Comparison of ENCODE assay signal across 8 mouse cellular contexts in the genomic region with DNA sequence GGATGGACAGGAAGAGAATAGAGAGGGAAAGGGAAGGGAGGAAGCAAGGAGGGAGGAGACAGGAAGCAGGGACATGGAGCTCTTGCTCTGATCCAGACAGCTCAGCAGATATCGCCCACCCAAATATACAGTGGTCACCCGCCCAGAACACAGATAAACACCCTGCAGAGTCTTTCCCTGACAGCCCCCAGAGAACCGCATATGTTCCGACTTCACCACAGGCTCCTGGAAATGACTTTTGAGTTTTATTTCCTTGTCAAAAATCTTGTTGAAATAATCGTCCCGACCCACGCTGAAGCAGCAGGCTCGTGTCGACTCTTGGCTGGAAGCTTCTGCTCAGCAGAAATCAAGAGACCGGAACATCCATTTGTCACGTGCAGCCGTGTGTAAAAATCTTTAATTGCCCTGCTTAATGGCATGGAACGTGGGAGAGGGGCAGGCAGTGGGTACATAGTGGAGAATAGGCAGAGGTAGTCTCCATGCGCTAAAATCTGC.
DNase-seq lines count a peak whose midpoint lies in the region; ATAC-seq and TF ChIP-seq lines count a peak whose summit lies in the region.
"Had no signal": no experiment of that assay in that cellular context is flagged by ENCODE, and none has a peak within 500 bp of the region (broad histone marks: within the 10 kb centered on the region; RNA-seq: fewer than 3 reads in every experiment).

No protein-coding gene starts in this region.

- peak overlapping the region; percentile 5; the same call in 1 of the 2 replicates for H3K4me2 ChIP-seq in lung, embryonic 14.5 days
- peak overlapping the region; percentile 46 for H3K4me2 ChIP-seq in forebrain, postnatal 0 days (ENCODE audit: low read depth)
- peak overlapping the region; percentile 45 for H3K4me2 ChIP-seq in kidney, embryonic 15.5 days
- H3K4me2 ChIP-seq: liver, embryonic 15.5 days had no signal

- H3K27me3 ChIP-seq in lung, embryonic 14.5 days (ENCODE audit: insufficient read depth, low read length): no peaks in the 10 kb centered on the region
- no peaks in the 10 kb centered on the region for H3K27me3 ChIP-seq in forebrain, postnatal 0 days (ENCODE audit: insufficient read depth, low read length)
- H3K27me3 ChIP-seq in kidney, embryonic 15.5 days: no peaks in the 10 kb centered on the region
- H3K27me3 ChIP-seq: liver, embryonic 15.5 days had no signal

- DNase-seq in lung, embryonic 14.5 days: no peak
- no peak for DNase-seq in lung, postnatal 25 days (ENCODE audit: low spot score)
- peak; percentile 42 for DNase-seq in forebrain, postnatal 0 days
- no peak for DNase-seq in urinary bladder, postnatal 4 days (ENCODE audit: low spot score in 2 of 2)
- no peak for DNase-seq in adrenal gland, postnatal 36 days

- H3K9me3 ChIP-seq in lung, embryonic 14.5 days (ENCODE audit: low read depth, low read length): no peaks in the 10 kb centered on the region
- H3K9me3 ChIP-seq in forebrain, postnatal 0 days (ENCODE audit: low read length): no peaks in the 10 kb centered on the region
- no peaks in the 10 kb centered on the region for H3K9me3 ChIP-seq in kidney, embryonic 15.5 days (replicated peaks)
- H3K9me3 ChIP-seq: liver, embryonic 15.5 days had no signal

- H3K4me1 ChIP-seq in lung, embryonic 14.5 days (ENCODE audit: insufficient read depth): no peaks in the 10 kb centered on the region; the same call in 1 of the 2 replicates
- peaks cover 20% of the 10 kb centered on the region for H3K4me1 ChIP-seq in forebrain, postnatal 0 days (ENCODE audit: insufficient read depth)
- H3K4me1 ChIP-seq in kidney, embryonic 15.5 days: peaks cover 33% of the 10 kb centered on the region
- H3K4me1 ChIP-seq in olfactory bulb, adult 2 months (ENCODE audit: control insufficient read depth, insufficient read depth, low read length): peaks cover 19% of the 10 kb centered on the region
- H3K4me1 ChIP-seq: liver, embryonic 15.5 days had no signal

- ATAC-seq in lung, embryonic 14.5 days (ENCODE audit: insufficient read depth): peak; percentile 59; the same call in 1 of the 2 replicates
- 0 out of 2 replicates have a peak, but pooled peaks have one; percentile 18 for ATAC-seq in forebrain, postnatal 0 days
- ATAC-seq in kidney, embryonic 15.5 days (replicated peaks; ENCODE audit: low FRiP score): peak; percentile 77

- TF ChIP-seq POLR2A in olfactory bulb, adult 2 months (IDR thresholded peaks at IDR 0.05; ENCODE audit: insufficient read depth, low read depth, low read length): no peak

- H3K4me3 ChIP-seq in lung, embryonic 14.5 days (ENCODE audit: low read depth, low read length): no peak overlapping the region
- no peak overlapping the region; the same call in 1 of the 2 replicates for H3K4me3 ChIP-seq in forebrain, postnatal 0 days (ENCODE audit: low read depth, low read length)
- peak overlapping the region; percentile 2; the same call in 1 of the 2 replicates for H3K4me3 ChIP-seq in kidney, embryonic 15.5 days (replicated peaks)
- H3K4me3 ChIP-seq in olfactory bulb, adult 2 months (ENCODE audit: insufficient read depth, low read depth, low read length): peak overlapping the region; percentile 24
- H3K4me3 ChIP-seq: liver, embryonic 15.5 days had no signal

- H3K9ac ChIP-seq in lung, embryonic 14.5 days: no peak overlapping the region
- H3K9ac ChIP-seq in forebrain, postnatal 0 days: peak overlapping the region; percentile 6; the same call in 1 of the 2 replicates
- H3K9ac ChIP-seq in kidney, embryonic 15.5 days: no peak overlapping the region
- H3K9ac ChIP-seq: liver, embryonic 15.5 days had no signal

- no peaks in the 10 kb centered on the region for H3K36me3 ChIP-seq in lung, embryonic 14.5 days (ENCODE audit: insufficient read depth)
- no peaks in the 10 kb centered on the region for H3K36me3 ChIP-seq in forebrain, postnatal 0 days (ENCODE audit: insufficient read depth)
- no peaks in the 10 kb centered on the region for H3K36me3 ChIP-seq in kidney, embryonic 15.5 days
- H3K36me3 ChIP-seq: liver, embryonic 15.5 days had no signal

- H3K27ac ChIP-seq in lung, embryonic 14.5 days (ENCODE audit: low read depth): peak overlapping the region; percentile 42
- H3K27ac ChIP-seq in forebrain, postnatal 0 days (ENCODE audit: low read depth, low read length): peak overlapping the region; percentile 40; the same call in 1 of the 2 replicates
- peak overlapping the region; percentile 79 for H3K27ac ChIP-seq in kidney, embryonic 15.5 days
- peak overlapping the region; percentile 73 for H3K27ac ChIP-seq in olfactory bulb, adult 2 months (ENCODE audit: insufficient read depth, low read depth, low read length)
- H3K27ac ChIP-seq: liver, embryonic 15.5 days had no signal

- WGBS in lung, embryonic 14.5 days: 45% methylated on average over 14 of the region's 14 CpGs
- WGBS in forebrain, postnatal 0 days: 22% methylated on average over 14 of the region's 14 CpGs
- WGBS in kidney, embryonic 15.5 days: 15% methylated on average over 14 of the region's 14 CpGs
- 10% methylated on average over 14 of the region's 14 CpGs for WGBS in olfactory bulb, adult 2 months

- no peak for TF ChIP-seq CTCF in lung, embryonic 14.5 days (IDR thresholded peaks at IDR 0.05; ENCODE audit: low read depth)
- no peak for TF ChIP-seq CTCF in forebrain, postnatal 0 days (IDR thresholded peaks at IDR 0.05; ENCODE audit: low read depth)
- TF ChIP-seq CTCF in olfactory bulb, adult 2 months (IDR thresholded peaks at IDR 0.05; ENCODE audit: insufficient read depth, low read depth, low read length): no peak

Comparison
In these comparisons a context has a peak if more than half of its experiments do, and no peak if none do; other contexts are left out.
1. ATAC-seq: peak in every context shown above with its lines; median percentile 77 in kidney, embryonic 15.5 days; 59 in lung, embryonic 14.5 days; 18 in forebrain, postnatal 0 days.
2. H3K4me3 ChIP-seq: peak in kidney, embryonic 15.5 days (single experiment) and olfactory bulb, adult 2 months (single experiment); none in lung, embryonic 14.5 days (single experiment) and forebrain, postnatal 0 days (single experiment).
3. Peak in every context shown above with its lines, with median percentiles within 50 percentile points of each other: H3K27ac ChIP-seq and H3K4me2 ChIP-seq.